Mouse (Mus musculus) heart, postnatal 0 days (tissue): Measurements from ENCODE around the gene Nlgn2.

Source experiments
- CTCF ChIP-seq: IDR thresholded peaks from 2 replicates; pipeline ENCODE4 v1.5.1; 2016; ENCODE audit warnings: antibody characterized with exemption, control low read depth, low read depth
- EP300 ChIP-seq: IDR thresholded peaks from 2 replicates; pipeline ENCODE4 v1.6.1; 2016; ENCODE audit warnings: antibody characterized with exemption, low read depth

GRCm38 (mm10) chr11:69835966-69836335 lies 1.6 kb downstream of the Nlgn2 start:
- TF ChIP-seq CTCF (no peak), EP300 (no peak)
